Mouse (Mus musculus) hindbrain, embryonic 12.5 days (tissue): ENCODE measurements at regions not wholly inside any gene's neighbourhood (a gene's known extent, or its start where the extent isn't known, plus 50 kb on each side); places are given as distances from the start of the nearest gene placed in this dataset.
A peak's percentile ranks its signal among the peaks of the same experiment; 100 is the strongest.

Experiments
- ATAC-seq: fragments of 200-750 bp; cut with Nextera tagmentation; 2 replicates; pipeline ENCODE4 v1.8.0; 2017; ENCODE audit warnings: moderate TSS enrichment; ENCODE audit not compliant: low FRiP score
- H3K27ac ChIP-seq: fragments of 300-500 bp; sonication (generic); 2 replicates; pipeline ENCODE4 v1.5.1; 2016; ENCODE audit warnings: mild to moderate bottlenecking
- H3K27me3 ChIP-seq: fragments of 300-500 bp; sonication (generic); 2 replicates; pipeline ENCODE4 v1.6.1; 2016; ENCODE audit warnings: mild to moderate bottlenecking
- H3K36me3 ChIP-seq: fragments of 300-500 bp; sonication (generic); 2 replicates; pipeline ENCODE4 v1.6.1; 2016; ENCODE audit warnings: mild to moderate bottlenecking
- H3K4me1 ChIP-seq: fragments of 300-500 bp; sonication (generic); 2 replicates; pipeline ENCODE4 v1.6.1; 2016
- H3K4me2 ChIP-seq: fragments of 300-500 bp; sonication (generic); replicated peaks from 2 replicates; pipeline ENCODE4 v1.6.1; 2016; ENCODE audit warnings: mild to moderate bottlenecking
- H3K4me3 ChIP-seq: fragments of 300-500 bp; sonication (generic); 2 replicates; pipeline ENCODE4 v1.5.1; 2016; ENCODE audit warnings: mild to moderate bottlenecking
- H3K9ac ChIP-seq: fragments of 300-500 bp; sonication (generic); 2 replicates; pipeline ENCODE4 v1.6.1; 2016; ENCODE audit warnings: mild to moderate bottlenecking, moderate library complexity
- H3K9me3 ChIP-seq: fragments of 300-500 bp; sonication (generic); replicated peaks from 2 replicates; pipeline ENCODE4 v1.6.1; 2016; ENCODE audit warnings: mild to moderate bottlenecking
- WGBS: fragments of 180-500 bp; shearing (Covaris S2); methylation state at CpG from one replicate; pipeline ENCODE4 v1.1.7; 2016; 5-methylcytosine and 5-hydroxymethylcytosine counted together

DNA sequence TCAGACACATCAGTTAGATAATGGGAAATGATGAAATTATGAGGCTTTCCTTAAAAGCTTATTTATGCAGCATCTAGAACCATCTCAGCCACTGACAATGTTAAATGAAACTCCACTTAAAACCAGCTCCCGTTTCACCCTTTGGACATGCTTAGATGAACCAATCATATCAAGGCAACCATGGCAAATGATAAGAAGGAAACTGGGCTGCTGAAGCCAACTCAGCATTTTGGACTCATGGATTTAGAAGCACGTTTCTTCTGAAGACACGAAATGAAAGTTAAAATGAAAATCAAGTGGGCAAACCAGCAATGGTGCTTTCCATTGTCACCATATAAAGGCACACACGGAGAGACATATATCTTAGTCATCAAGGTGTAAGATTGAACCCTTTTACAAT is 103.6 kb upstream of the Itga4 start:
- WGBS, result 87% methylated on average over 4 of the region's 4 CpGs
- H3K27ac ChIP-seq, result no peak overlapping the region
- no peaks in the 10 kb centered on the region for H3K36me3 ChIP-seq
- H3K4me2 ChIP-seq, result no peak overlapping the region
- no peak for ATAC-seq
- H3K9me3 ChIP-seq, result no peaks in the 10 kb centered on the region
- no peaks in the 10 kb centered on the region for H3K27me3 ChIP-seq
- H3K4me3 ChIP-seq, result no peak overlapping the region
- no peak overlapping the region for H3K9ac ChIP-seq
- no peaks in the 10 kb centered on the region for H3K4me1 ChIP-seq

DNA sequence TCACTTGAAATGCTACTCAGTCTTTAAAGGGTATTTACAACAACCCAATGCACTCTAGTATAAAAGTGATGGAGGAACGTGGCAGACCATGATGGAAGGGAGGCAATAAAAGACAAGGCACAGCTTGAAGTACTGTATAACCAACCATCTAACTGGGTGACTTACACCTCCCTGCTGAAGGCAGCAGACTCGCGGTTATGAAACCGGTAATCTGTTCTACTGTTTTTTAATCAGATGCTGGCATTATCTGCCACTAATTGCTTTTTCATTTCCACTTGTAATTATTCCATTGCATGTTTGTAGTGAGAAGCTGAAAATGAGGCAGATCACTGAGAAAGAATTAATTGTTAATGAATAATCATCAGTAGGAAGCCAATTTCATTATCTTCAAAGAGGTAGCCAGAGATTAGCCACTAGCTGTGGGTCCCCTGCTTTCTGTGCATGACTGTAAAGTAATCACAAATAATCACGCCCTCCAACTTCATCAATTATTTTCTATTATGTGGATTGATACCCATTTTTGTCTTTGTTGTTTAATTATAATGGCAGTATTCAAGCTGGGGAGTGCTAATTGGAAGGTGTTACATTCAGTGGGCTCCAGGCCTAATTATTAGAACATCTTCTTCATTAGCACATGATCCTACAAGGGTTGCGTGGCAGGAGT is 103.1 kb upstream of the Itga4 start:
- Histone ChIP-seq H3K4me3 (no peak overlapping the region), H3K27me3 (no peaks in the 10 kb centered on the region), H3K27ac (no peak overlapping the region), H3K4me1 (no peaks in the 10 kb centered on the region), H3K9me3 (no peaks in the 10 kb centered on the region), H3K4me2 (no peak overlapping the region), H3K36me3 (no peaks in the 10 kb centered on the region), H3K9ac (no peak overlapping the region)
- WGBS, result 80% methylated on average over 6 of the region's 6 CpGs
- ATAC-seq, result peak; percentile 64; the same call in 1 of the 2 replicates

GRCm38 (mm10) chr2:79152695-79153057 is 102.5 kb upstream of the Itga4 start:
- no peak overlapping the region for H3K9ac ChIP-seq
- 81% methylated on average over 5 of the region's 5 CpGs for WGBS
- no peaks in the 10 kb centered on the region for H3K9me3 ChIP-seq
- H3K36me3 ChIP-seq, result no peaks in the 10 kb centered on the region
- H3K27ac ChIP-seq, result no peak overlapping the region
- no peaks in the 10 kb centered on the region for H3K4me1 ChIP-seq
- no peak overlapping the region for H3K4me3 ChIP-seq
- H3K27me3 ChIP-seq, result no peaks in the 10 kb centered on the region
- no peak for ATAC-seq
- H3K4me2 ChIP-seq, result no peak overlapping the region

DNA sequence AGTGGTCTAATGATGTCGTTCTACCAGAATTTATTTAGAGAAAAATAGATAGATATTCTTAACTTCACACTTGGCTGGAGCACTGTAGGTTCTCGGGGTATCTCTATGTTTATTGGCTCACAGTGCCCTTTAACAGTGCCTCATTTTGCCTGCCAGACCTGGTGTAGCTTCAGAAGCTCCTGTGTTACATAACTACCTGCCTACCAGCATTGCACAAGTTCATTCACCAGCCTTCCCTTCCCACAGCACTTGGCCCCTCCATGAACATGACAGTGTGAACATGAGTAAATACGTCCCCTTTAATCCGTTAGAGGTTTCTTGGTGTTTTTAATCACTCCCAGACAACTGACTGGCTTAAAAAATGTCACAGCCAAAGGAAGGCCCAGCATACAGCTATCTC is 102.2 kb upstream of the Itga4 start:
- Histone ChIP-seq H3K9me3 (no peaks in the 10 kb centered on the region), H3K36me3 (no peaks in the 10 kb centered on the region), H3K27ac (no peak overlapping the region), H3K9ac (no peak overlapping the region), H3K4me3 (no peak overlapping the region), H3K4me2 (no peak overlapping the region), H3K27me3 (no peaks in the 10 kb centered on the region), H3K4me1 (no peaks in the 10 kb centered on the region)
- ATAC-seq, result no peak
- 75% methylated on average over 4 of the region's 4 CpGs for WGBS

- Histone ChIP-seq H3K36me3 (no peaks in the 10 kb centered on the region), H3K4me2 (no peak overlapping the region), H3K27me3 (no peaks in the 10 kb centered on the region), H3K27ac (no peak overlapping the region), H3K9ac (no peak overlapping the region), H3K9me3 (no peaks in the 10 kb centered on the region), H3K4me1 (no peaks in the 10 kb centered on the region), H3K4me3 (no peak overlapping the region)
- ATAC-seq, result no peak
- WGBS, result 78% methylated on average over 3 of the region's 3 CpGs
Measured at GRCm38 (mm10) chr2:79158450-79159055, 96.7 kb upstream of the Itga4 start.

- Histone ChIP-seq H3K27ac (no peak overlapping the region), H3K9me3 (no peaks in the 10 kb centered on the region), H3K4me1 (no peaks in the 10 kb centered on the region), H3K27me3 (no peaks in the 10 kb centered on the region), H3K9ac (no peak overlapping the region), H3K4me3 (no peak overlapping the region), H3K36me3 (no peaks in the 10 kb centered on the region), H3K4me2 (no peak overlapping the region)
- WGBS, result 74% methylated on average over 5 of the region's 5 CpGs
- no peak for ATAC-seq
Measured at GRCm38 (mm10) chr2:79159336-79159735, 95.9 kb upstream of the Itga4 start.

- H3K4me1 ChIP-seq, result no peaks in the 10 kb centered on the region
- no peaks in the 10 kb centered on the region for H3K36me3 ChIP-seq
- no peak overlapping the region for H3K27ac ChIP-seq
- no peaks in the 10 kb centered on the region for H3K27me3 ChIP-seq
- no peak for ATAC-seq
- H3K9me3 ChIP-seq, result no peaks in the 10 kb centered on the region
- WGBS, result 61% methylated on average over 7 of the region's 7 CpGs
- no peak overlapping the region for H3K4me2 ChIP-seq
- H3K4me3 ChIP-seq, result no peak overlapping the region
- no peak overlapping the region for H3K9ac ChIP-seq
Measured at GRCm38 (mm10) chr2:79172967-79173919, 82.0 kb upstream of the Itga4 start.

DNA sequence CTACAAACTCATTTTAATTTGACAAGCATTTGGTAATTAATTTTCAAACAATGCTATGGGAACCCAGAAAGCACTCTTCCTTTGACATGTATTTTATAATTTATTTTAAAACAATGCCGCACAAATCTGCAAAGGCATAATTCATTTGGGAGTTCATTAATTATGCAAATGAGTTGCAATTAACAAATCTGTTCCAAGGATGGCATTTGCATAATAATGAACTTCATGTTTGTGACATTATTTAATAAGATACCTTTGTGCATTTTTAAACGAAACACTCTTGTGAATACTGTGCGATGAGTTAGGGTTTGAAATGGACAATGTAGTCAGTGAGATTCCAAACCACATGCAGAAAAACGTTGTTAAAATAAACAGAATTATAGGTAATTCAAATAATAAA is 80.9 kb upstream of the Itga4 start:
- no peak for ATAC-seq

DNA sequence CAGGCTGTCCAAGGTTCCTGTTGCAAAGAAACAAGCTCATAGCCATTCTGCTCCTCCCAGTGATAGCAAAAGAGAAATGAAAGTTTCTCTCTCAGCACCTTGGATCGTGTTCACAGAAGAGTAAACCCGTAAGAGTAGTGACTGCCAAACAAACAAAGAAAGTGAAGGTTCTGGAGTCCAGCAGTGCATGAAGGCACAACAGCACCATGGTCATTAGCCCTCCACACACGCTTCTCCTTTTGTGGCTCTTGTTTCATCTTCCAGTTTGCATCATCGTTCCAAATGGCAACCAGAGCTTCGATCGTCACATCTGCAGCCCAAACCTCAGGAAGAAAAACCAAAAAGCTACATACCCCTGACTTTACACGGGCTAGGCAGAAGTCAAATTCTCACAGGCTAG is 74.4 kb upstream of the Itga4 start:
- Histone ChIP-seq H3K4me3 (no peak overlapping the region), H3K4me1 (no peaks in the 10 kb centered on the region), H3K27me3 (no peaks in the 10 kb centered on the region), H3K9me3 (no peaks in the 10 kb centered on the region), H3K27ac (no peak overlapping the region), H3K36me3 (no peaks in the 10 kb centered on the region), H3K9ac (no peak overlapping the region), H3K4me2 (no peak overlapping the region)
- no peak for ATAC-seq
- WGBS, result 64% methylated on average over 7 of the region's 7 CpGs

More for the DNA sequence above, 80.9 kb upstream of the Itga4 start:
- Histone ChIP-seq H3K4me2 (no peak overlapping the region), H3K9ac (no peak overlapping the region), H3K36me3 (no peaks in the 10 kb centered on the region), H3K4me1 (no peaks in the 10 kb centered on the region), H3K4me3 (no peak overlapping the region), H3K27ac (no peak overlapping the region), H3K27me3 (no peaks in the 10 kb centered on the region), H3K9me3 (no peaks in the 10 kb centered on the region)
- WGBS, result 75% methylated on average over 4 of the region's 4 CpGs

DNA sequence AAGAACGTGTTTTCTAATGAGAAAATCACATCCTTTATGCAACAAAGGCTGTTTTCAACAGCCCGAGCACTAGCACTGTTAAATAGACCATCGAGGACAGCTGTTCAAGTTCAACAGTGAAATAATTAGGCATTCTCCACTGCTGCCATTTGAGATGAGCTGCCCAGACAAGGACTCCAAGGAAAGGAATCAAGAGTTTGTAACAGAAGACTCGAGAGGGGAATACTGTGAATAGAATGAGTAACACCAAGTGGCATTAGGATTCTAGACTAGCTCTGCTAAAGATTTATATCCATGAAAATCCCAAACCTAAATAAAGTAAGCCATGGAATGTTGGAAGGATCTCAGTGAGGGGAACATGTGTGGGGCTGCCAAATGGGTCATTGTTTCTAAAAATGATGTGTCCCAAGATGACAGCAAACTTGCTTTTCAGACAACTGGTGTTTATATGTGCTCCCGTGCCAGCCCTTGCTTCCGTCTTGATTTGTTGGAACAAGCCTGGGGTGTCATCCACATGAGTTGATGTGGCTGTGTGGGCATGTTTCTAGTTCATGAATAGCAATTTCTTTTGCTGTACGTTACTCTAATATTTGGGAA is 72.1 kb upstream of the Itga4 start:
- Histone ChIP-seq H3K4me3 (no peak overlapping the region), H3K4me2 (no peak overlapping the region), H3K36me3 (no peaks in the 10 kb centered on the region), H3K4me1 (peaks cover 3% of the 10 kb centered on the region), H3K27ac (no peak overlapping the region), H3K27me3 (no peaks in the 10 kb centered on the region), H3K9ac (no peak overlapping the region), H3K9me3 (no peaks in the 10 kb centered on the region)
- WGBS, result 76% methylated on average over 7 of the region's 7 CpGs
- no peak for ATAC-seq

- no peaks in the 10 kb centered on the region for H3K27me3 ChIP-seq
- H3K4me3 ChIP-seq, result no peak overlapping the region
- no peak overlapping the region for H3K27ac ChIP-seq
- no peaks in the 10 kb centered on the region for H3K36me3 ChIP-seq
- H3K9me3 ChIP-seq, result no peaks in the 10 kb centered on the region
- H3K4me1 ChIP-seq, result peaks cover 3% of the 10 kb centered on the region
- H3K9ac ChIP-seq, result no peak overlapping the region
- no peak for ATAC-seq
- no peak overlapping the region for H3K4me2 ChIP-seq
- 79% methylated on average over 11 of the region's 11 CpGs for whole genome bisulfite sequencing
Measured at GRCm38 (mm10) chr2:79185234-79186101, 69.8 kb upstream of the Itga4 start.
